Mouse (Mus musculus): ENCODE data around the gene Abhd17b.

Abhd17b gene

GRCm38 (mm10) chr19:21731887-21732286, 78.9 kb downstream of the Abhd17b start:
- DNase-seq (ENCODE audit: low spot score in 2 of 2) = no peak

DNA sequence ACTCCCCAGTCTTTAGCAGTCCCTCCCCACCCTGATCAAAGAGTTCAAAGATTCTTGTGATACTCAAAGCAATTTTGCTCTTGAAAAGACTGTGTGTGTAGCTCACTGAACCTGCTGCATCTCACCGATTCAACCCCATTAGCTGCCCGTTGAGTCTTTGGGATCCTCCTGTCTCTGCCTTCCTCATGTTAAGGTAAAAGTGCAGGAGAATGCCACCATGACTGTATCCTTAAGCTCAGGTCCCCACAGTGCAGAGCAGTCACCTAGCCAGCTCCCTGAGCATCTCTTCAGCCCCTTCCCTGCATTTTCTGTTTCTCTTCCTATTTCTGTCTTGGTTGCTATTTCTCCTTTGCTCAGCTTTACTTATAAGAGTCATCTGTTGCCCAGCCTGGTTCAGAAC, 80.2 kb downstream of the Abhd17b start:
- no peak for DNase-seq (ENCODE audit: low spot score in 2 of 2)

GRCm38 (mm10) chr19:21734112-21734511, 81.1 kb downstream of the Abhd17b start:
- DNase-seq (ENCODE audit: low spot score in 2 of 2) = no peak

All from thymus, postnatal 10 days (tissue).